Mouse (Mus musculus): ENCODE results near the gene Gpx5. TPM values are rescaled to one million over a fixed set of nuclear protein-coding genes. Genes with fewer than 3 reads are reported as not detected.
"Not testable (repeated sequence)": the region's sequence is repeated elsewhere in the genome, so short reads cannot be mapped to it uniquely, and the experiment has no call there.

Gpx5 gene
- total RNA-seq, 2 experiments from 2014 or later = not detected

GRCm38 (mm10) chr13:21268262-21268661, 24.3 kb downstream of the Gpx5 start:
- ATAC-seq (replicated peaks; ENCODE audit: low FRiP score, low TSS enrichment, poor library complexity, severe bottlenecking) = no peak

DNA sequence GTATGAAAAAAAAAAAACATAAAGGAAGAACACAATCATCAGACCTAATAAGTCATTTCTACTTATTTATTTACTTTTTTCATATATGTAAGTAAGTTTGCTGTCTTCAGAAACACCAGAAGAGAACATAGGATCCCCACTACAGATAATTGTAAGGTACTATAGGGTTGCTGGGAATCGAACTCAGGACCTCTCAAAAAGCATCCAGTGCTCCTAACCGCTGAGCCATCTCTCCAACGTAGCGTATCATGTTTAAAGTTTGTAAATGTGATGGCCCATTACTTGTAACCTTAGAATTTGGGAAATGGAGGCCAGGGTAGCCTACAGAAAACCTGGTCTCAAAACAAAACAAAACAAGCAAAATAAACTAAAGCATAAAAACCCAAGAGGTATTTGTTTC, 25.0 kb downstream of the Gpx5 start:
- no peak for ATAC-seq (replicated peaks; ENCODE audit: low FRiP score, low TSS enrichment, poor library complexity, severe bottlenecking)

GRCm38 (mm10) chr13:21265736-21266135, 26.8 kb downstream of the Gpx5 start:
- ATAC-seq (replicated peaks; ENCODE audit: low FRiP score, low TSS enrichment, poor library complexity, severe bottlenecking) = no peak

- ATAC-seq (replicated peaks; ENCODE audit: low FRiP score, low TSS enrichment, poor library complexity, severe bottlenecking) = no peak
Observed at GRCm38 (mm10) chr13:21264366-21264765, 28.2 kb downstream of the Gpx5 start.

DNA sequence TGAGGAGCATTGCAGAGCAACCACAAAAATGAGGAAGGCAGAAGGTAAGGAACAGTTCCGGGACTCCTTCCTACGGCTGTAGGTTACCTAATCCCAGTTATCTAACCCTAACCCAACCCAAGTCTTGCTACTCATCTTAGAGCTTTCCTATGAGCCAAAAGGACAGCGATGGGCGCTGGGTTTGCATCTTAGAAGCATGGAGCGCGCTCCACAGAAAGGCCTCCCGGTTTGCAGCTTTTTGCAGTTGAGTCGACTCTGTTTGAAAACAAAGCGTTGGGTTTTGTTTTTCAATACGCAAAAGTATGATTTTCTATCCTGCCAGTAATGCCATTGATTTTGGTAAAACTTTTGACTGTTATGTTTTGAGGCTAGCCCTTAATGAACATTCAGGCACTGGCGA, 28.6 kb downstream of the Gpx5 start:
- no peak for ATAC-seq (replicated peaks; ENCODE audit: low FRiP score, low TSS enrichment, poor library complexity, severe bottlenecking)

DNA sequence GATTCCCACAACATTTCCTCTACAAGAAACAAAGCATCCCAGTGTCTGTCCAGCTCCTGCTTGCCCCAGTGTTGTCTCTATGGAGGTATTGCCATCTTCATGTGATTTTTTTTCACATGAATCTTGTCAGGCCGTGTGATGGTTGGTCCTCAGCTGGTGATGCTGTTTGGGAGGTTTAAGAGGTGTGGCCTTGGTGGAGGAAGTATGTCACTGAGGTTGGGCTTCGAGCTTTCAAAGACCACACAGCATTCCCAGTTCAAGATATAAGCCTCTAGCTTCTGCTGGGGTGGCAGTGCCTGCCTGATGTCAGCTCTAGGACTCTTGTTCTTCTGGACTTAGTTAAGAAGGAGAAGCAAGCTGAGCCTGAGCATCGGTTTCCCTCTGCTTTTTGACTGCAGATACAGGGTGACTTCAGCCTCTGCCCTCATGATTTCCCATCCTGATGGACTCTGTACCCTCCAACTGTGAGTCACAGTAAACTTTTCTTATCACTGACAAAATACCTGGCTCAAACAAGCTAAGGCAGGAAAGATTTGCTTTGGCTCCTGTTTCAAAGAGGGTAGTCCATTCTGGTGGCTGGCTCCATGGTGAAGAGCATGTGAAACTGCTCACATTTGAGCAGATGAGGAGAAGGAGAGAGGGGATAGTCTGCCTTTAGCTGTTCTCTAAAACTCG, 29.6 kb downstream of the Gpx5 start:
- ATAC-seq (replicated peaks; ENCODE audit: low FRiP score, low TSS enrichment, poor library complexity, severe bottlenecking) = no peak

- no peak for ATAC-seq (replicated peaks; ENCODE audit: low FRiP score, low TSS enrichment, poor library complexity, severe bottlenecking)
Observed at GRCm38 (mm10) chr13:21260289-21260688, 32.2 kb downstream of the Gpx5 start.

DNA sequence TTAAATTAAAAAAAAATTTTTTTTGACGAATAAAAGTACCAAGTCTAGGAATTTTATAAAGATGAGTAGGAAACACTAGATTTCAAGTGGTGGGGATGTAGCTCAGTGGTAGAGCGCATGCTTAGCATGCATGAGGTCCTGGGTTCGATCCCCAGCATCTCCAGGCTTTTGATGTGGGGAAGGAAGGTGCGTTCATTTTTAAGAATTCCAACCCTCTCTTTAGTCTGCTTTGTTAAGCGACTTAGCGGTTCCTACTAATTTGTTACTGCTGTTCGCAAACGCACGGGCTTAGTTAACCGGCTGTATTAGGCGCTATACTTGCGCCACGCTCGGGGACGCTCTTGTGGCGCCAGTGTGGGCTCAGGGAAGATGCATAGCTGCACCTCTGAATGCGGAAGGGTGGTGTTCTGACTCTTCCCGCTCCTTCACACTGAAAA, 32.8 kb downstream of the Gpx5 start:
- peak; percentile 68 for ATAC-seq (replicated peaks; ENCODE audit: low FRiP score, low TSS enrichment, poor library complexity, severe bottlenecking)

DNA sequence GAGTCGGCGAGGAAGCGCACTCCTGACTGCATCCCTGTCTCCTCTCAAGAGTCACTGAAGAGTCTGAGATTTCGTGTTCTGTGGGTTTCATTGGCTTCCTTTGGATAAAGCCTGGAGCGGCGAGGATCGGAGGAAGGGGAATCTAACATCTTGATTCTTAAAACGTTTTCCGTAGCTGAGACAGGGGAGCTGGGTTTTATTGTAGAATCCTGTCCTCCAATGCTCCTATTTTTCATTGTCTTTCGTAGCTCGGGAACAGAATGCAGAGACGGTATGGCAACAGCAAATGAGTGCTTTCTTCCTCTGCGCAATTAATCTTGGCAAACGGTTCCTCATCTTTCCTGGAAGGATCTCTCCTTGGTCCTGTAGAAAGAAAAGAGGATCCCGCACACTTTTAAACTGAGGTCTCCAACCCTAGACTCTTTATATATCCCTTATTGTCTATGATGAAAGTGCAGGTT, 33.3 kb downstream of the Gpx5 start:
- no peak for ATAC-seq (replicated peaks; ENCODE audit: low FRiP score, low TSS enrichment, poor library complexity, severe bottlenecking)

DNA sequence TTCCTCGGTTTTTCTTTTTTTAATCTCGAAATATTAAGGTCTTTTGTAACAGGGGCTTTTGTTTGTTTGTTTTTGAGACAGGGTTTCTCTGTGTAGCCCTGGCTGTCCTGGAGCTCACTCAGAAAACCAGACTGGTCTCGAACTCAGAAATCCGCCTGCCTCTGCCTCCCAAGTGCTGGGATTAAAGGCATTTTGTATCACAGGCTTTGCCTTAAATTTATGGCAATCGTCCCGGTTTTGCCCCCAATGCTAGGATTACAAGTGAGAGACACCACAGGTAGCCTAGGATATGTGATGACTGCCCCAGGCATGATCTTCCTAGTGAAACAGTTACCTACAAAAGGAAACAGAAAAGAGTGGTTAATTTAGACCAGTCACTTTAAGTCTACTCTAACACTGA, 34.0 kb downstream of the Gpx5 start:
- ATAC-seq (replicated peaks; ENCODE audit: low FRiP score, low TSS enrichment, poor library complexity, severe bottlenecking) = no peak

GRCm38 (mm10) chr13:21253986-21254385, 38.5 kb downstream of the Gpx5 start:
- peak; percentile 55 for ATAC-seq (replicated peaks; ENCODE audit: low FRiP score, low TSS enrichment, poor library complexity, severe bottlenecking)

DNA sequence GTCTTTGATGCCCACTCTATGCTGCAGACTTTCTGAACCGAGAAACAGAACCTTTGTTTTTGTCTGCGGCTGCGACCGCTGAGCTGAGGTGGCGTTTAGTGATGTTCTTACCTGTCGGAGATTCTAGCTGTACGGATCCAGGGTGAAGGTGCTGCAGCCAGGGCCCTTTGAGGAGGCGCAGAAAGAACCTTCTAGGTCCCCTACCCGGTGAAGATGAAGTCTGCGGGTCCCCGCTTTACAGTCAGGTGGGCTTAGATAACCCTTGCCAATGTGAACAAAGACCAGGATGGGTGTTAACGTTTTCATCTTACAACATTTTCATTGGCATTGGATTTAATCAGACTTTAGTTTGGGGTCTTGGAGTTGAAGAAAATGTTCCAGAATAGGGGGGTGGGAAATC, 39.0 kb downstream of the Gpx5 start:
- no peak for ATAC-seq (replicated peaks; ENCODE audit: low FRiP score, low TSS enrichment, poor library complexity, severe bottlenecking)

GRCm38 (mm10) chr13:21253040-21253439, 39.5 kb downstream of the Gpx5 start:
- ATAC-seq (replicated peaks; ENCODE audit: low FRiP score, low TSS enrichment, poor library complexity, severe bottlenecking) = no peak

DNA sequence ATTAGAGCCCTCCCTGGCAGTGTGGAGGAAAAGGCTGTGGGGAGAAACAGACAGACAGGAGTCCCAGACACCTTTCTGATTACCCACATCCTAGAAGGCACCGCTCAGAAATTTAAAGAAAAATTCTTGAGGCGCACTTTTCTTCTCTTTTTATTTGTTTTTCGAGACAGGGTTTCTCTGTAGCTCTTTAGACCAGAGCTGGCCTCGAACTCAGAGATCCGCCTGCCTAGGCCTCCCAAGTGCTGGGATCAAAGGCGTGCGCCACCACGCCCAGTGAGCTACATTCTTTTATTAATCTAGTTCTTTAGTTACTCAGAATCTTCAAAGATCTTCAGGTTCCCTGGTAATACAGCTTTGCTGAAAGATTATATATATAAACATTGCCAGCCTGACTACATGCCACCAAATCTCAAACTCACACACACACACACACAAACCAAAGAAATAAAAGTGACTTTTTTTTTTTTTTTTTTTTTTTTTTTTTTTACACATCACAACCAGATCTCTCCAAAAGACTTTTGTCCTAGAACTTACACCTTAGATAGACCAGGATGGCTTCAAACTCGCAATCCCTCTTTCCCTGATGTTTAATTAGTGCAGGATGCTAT, 42.4 kb downstream of the Gpx5 start:
- no peak for ATAC-seq (replicated peaks; ENCODE audit: low FRiP score, low TSS enrichment, poor library complexity, severe bottlenecking)

GRCm38 (mm10) chr13:21249022-21249421, 43.5 kb downstream of the Gpx5 start:
- ATAC-seq (replicated peaks; ENCODE audit: low FRiP score, low TSS enrichment, poor library complexity, severe bottlenecking) = no peak

DNA sequence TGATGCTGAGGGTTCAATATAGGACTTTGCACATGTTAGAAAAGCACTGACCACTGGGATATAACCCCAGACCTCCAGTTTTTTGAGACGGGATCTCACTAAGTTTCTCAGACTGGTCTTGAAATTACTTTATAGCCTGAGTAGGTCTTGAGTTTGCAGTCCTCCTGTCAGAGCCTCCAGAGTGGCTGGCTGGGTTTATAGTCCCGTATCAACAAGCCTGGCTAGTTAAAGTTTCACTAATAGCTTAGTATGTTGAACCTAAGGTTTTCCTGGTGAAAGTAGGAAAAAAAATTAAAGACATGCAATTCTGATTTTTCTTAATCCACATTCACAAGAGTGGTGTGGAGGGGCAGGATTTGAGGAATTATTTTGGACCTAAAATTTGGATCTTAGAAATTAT, 46.3 kb downstream of the Gpx5 start:
- ATAC-seq (replicated peaks; ENCODE audit: low FRiP score, low TSS enrichment, poor library complexity, severe bottlenecking) = no peak

- ATAC-seq (replicated peaks; ENCODE audit: low FRiP score, low TSS enrichment, poor library complexity, severe bottlenecking) = not testable (repeated sequence)
Observed at GRCm38 (mm10) chr13:21244967-21245366, 47.6 kb downstream of the Gpx5 start.

- ATAC-seq (replicated peaks; ENCODE audit: low FRiP score, low TSS enrichment, poor library complexity, severe bottlenecking) = no peak
Observed at GRCm38 (mm10) chr13:21244089-21244488, 48.4 kb downstream of the Gpx5 start.

DNA sequence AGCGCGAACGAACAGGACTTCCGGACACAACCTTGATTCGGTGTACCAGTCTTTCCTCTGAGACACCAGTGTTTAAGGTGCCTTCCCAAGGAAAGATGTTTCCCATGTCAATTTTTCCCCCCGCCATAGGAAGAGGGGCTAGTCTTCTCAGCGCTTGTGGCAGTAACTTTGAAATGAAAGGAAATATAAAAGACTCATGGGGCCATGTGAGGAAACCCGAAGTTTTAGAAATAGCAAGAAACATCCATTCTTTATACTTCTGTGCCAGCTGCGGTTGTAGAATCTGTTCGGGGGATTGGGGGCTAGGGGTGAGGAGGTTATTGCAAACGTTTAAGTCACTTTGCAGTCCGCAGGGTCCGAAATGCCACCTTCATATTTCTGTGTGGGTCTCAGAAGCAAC, 49.3 kb downstream of the Gpx5 start:
- no peak for ATAC-seq (replicated peaks; ENCODE audit: low FRiP score, low TSS enrichment, poor library complexity, severe bottlenecking)

GRCm38 (mm10) chr13:21242408-21243125, 50.0 kb downstream of the Gpx5 start:
- peak; percentile 73 for ATAC-seq (replicated peaks; ENCODE audit: low FRiP score, low TSS enrichment, poor library complexity, severe bottlenecking)

DNA sequence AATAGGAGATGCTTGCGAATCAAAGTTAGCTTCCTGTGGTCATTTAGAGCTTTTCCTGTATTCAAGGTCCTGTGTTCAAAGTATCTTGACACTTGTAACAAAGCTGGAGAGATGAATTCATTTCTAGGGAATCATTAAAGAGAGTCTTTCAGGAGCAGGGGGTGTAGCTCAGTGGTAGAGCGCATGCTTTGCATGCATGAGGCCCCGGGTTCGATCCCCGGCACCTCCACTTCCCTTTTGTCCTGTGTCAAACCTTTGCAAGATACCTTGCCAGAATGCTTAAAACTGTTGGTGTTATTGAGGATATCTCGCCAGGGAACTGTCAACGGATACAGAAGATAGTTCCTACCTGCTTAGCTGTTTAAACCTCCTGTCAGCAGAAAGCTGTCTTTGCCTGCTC, 51.7 kb downstream of the Gpx5 start:
- peak; percentile 49; the same call in 1 of the 2 replicates for ATAC-seq (replicated peaks; ENCODE audit: low FRiP score, low TSS enrichment, poor library complexity, severe bottlenecking)
